Mouse (Mus musculus) embryo, embryonic 10.5 days (tissue): ENCODE measurements around the gene Xrcc1.

Source experiments
- DNase-seq: peaks from one replicate; pipeline ENCODE4 v3.0.0-alpha.2; 2015; ENCODE audit warnings: low spot score

Xrcc1 gene

GRCm38 (mm10) chr7:24529580-24529979 lies 16.5 kb upstream of the Xrcc1 start:
- DNase-seq: no peak

- peak; percentile 100 for DNase-seq
Observed at GRCm38 (mm10) chr7:24530062-24530931, 15.8 kb upstream of the Xrcc1 start, which contains the start of gene Irgq. TSS of gene Irgq (plus strand) at chr7:24530689.

GRCm38 (mm10) chr7:24531211-24531971 lies 14.7 kb upstream of the Xrcc1 start:
- peak; percentile 86 for DNase-seq

GRCm38 (mm10) chr7:24533031-24533571 lies 13.0 kb upstream of the Xrcc1 start:
- DNase-seq: no peak

- no peak for DNase-seq
Observed at GRCm38 (mm10) chr7:24533806-24534205, 12.3 kb upstream of the Xrcc1 start.

- DNase-seq: no peak
Observed at GRCm38 (mm10) chr7:24534301-24534700, 11.8 kb upstream of the Xrcc1 start.

GRCm38 (mm10) chr7:24537081-24537480 lies 9.0 kb upstream of the Xrcc1 start:
- DNase-seq: no peak

GRCm38 (mm10) chr7:24537591-24537990 lies 8.5 kb upstream of the Xrcc1 start:
- no peak for DNase-seq

- no peak for DNase-seq
Observed at GRCm38 (mm10) chr7:24538154-24538553, 7.9 kb upstream of the Xrcc1 start.

GRCm38 (mm10) chr7:24538701-24539100 lies 7.4 kb upstream of the Xrcc1 start:
- DNase-seq: no peak

GRCm38 (mm10) chr7:24539686-24540085 lies 6.4 kb upstream of the Xrcc1 start:
- DNase-seq: no peak

- no peak for DNase-seq
Observed at GRCm38 (mm10) chr7:24544506-24544905, 1.6 kb upstream of the Xrcc1 start.

- DNase-seq: peak; percentile 100
Observed at GRCm38 (mm10) chr7:24546634-24547389, 723 bp downstream of the Xrcc1 start.

GRCm38 (mm10) chr7:24547534-24548036 lies 1.5 kb downstream of the Xrcc1 start:
- DNase-seq: no peak

- DNase-seq: no peak
Observed at GRCm38 (mm10) chr7:24551985-24552759, 6.1 kb downstream of the Xrcc1 start.

GRCm38 (mm10) chr7:24555786-24556185 lies 9.7 kb downstream of the Xrcc1 start:
- DNase-seq: no peak

- no peak for DNase-seq
Observed at GRCm38 (mm10) chr7:24561450-24561849, 15.4 kb downstream of the Xrcc1 start.

- no peak for DNase-seq
Observed at GRCm38 (mm10) chr7:24563191-24563836, 17.2 kb downstream of the Xrcc1 start.

- no peak for DNase-seq
Observed at GRCm38 (mm10) chr7:24563837-24564206, 17.7 kb downstream of the Xrcc1 start.

GRCm38 (mm10) chr7:24564607-24565265 lies 18.6 kb downstream of the Xrcc1 start:
- DNase-seq: peak; percentile 72
